In the genomic region with DNA sequence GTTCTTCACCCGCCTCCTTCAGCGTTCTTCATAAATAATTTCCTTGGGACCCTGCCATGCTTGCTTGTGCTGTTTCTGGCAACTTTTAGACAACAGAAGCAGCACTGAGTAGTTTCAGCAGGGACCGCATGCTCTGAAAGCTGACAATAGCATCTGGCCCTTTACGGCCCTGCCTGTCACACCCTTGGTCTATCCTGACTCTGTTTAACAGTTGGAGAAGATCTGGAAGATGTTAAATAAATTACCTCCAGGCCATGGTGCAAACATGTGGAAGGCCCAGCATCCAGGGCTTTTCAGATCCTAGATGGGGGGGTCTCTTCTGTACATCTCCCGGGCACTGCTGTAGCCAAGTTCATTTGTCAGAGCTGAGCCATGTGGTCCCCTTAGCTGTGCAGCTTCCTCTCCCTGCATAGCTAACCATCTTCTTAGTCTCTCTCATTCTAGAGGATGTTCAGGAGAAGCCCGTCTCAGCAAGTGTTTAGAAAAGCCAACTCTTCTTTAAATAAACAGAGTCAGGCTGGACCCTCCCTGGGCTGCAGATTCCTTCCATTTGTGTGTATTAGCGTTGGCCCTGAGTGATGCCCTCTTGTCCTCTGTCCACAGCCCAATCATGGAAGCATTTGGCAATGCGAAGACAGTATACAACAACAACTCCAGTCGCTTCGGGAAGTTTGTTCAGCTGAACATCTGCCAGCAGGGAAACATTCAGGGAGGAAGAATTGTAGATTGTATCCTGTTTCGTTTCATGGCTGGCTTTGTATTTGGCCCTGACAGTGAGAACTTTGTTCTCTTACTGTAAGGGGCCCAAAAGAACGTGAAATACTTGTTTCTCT, we compare ENCODE assay signal across 12 mouse cellular contexts.
DNase-seq lines count a peak whose midpoint lies in the region; ATAC-seq lines count a peak whose summit lies in the region.
"Had no signal": no experiment of that assay in that cellular context is flagged by ENCODE, and none has a peak within 500 bp of the region (broad histone marks: within the 10 kb centered on the region; RNA-seq: fewer than 3 reads in every experiment).

No protein-coding gene starts in this region.

- 55% methylated on average over 12 of the region's 12 CpGs for whole genome bisulfite sequencing in kidney, embryonic 15.5 days
- 64% methylated on average over 12 of the region's 12 CpGs for WGBS in neural tube, embryonic 15.5 days
- WGBS in hindbrain, embryonic 12.5 days: 66% methylated on average over 12 of the region's 12 CpGs

- peak; percentile 44; the same call in 1 of the 2 replicates for ATAC-seq in kidney, embryonic 15.5 days (replicated peaks; ENCODE audit: low FRiP score)
- ATAC-seq in neural tube, embryonic 15.5 days (ENCODE audit: low FRiP score): no peak
- ATAC-seq in hindbrain, embryonic 12.5 days (ENCODE audit: low FRiP score): no peak

- peaks cover 79% of the 10 kb centered on the region for H3K36me3 ChIP-seq in kidney, embryonic 15.5 days
- H3K36me3 ChIP-seq in neural tube, embryonic 15.5 days: no peaks in the 10 kb centered on the region
- H3K36me3 ChIP-seq in hindbrain, embryonic 12.5 days: no peaks in the 10 kb centered on the region; the same call in 1 of the 2 replicates
- H3K36me3 ChIP-seq: hindbrain, embryonic 15.5 days had no signal

- no peak overlapping the region; the same call in 1 of the 2 replicates for H3K27ac ChIP-seq in kidney, embryonic 15.5 days
- 0 out of 2 replicates have a peak overlapping the region, but pooled peaks have one; percentile 18 for H3K27ac ChIP-seq in neural tube, embryonic 15.5 days (replicated peaks)
- H3K27ac ChIP-seq in hindbrain, embryonic 12.5 days: no peak overlapping the region
- H3K27ac ChIP-seq: hindbrain, embryonic 15.5 days; limb, embryonic 12.5 days had no signal

- H3K4me2 ChIP-seq in kidney, embryonic 15.5 days: no peak overlapping the region
- no peak overlapping the region for H3K4me2 ChIP-seq in neural tube, embryonic 15.5 days
- no peak overlapping the region for H3K4me2 ChIP-seq in hindbrain, embryonic 12.5 days (replicated peaks)
- H3K4me2 ChIP-seq: hindbrain, embryonic 15.5 days; limb, embryonic 12.5 days; midbrain, embryonic 11.5 days had no signal

- no peaks in the 10 kb centered on the region for H3K27me3 ChIP-seq in kidney, embryonic 15.5 days
- no peaks in the 10 kb centered on the region for H3K27me3 ChIP-seq in neural tube, embryonic 15.5 days (replicated peaks)
- H3K27me3 ChIP-seq in hindbrain, embryonic 12.5 days: no peaks in the 10 kb centered on the region
- H3K27me3 ChIP-seq: hindbrain, embryonic 15.5 days; limb, embryonic 12.5 days had no signal

- H3K9me3 ChIP-seq in kidney, embryonic 15.5 days (replicated peaks): no peaks in the 10 kb centered on the region
- H3K9me3 ChIP-seq in neural tube, embryonic 15.5 days (replicated peaks): no peaks in the 10 kb centered on the region
- no peaks in the 10 kb centered on the region for H3K9me3 ChIP-seq in hindbrain, embryonic 12.5 days (replicated peaks)
- H3K9me3 ChIP-seq: hindbrain, embryonic 15.5 days; limb, embryonic 12.5 days had no signal

- DNase-seq in embryo, embryonic 10.5 days (ENCODE audit: low spot score): peak; percentile 24
- no peak for DNase-seq in embryo, embryonic 9.5 days (ENCODE audit: extremely low spot score)
- DNase-seq in kidney, adult 8-10 months: no peak
- DNase-seq in kidney, postnatal 14 days: peak; percentile 57
- no peak for DNase-seq in layer of hippocampus, adult 9-10 months (ENCODE audit: low spot score)
- DNase-seq: layer of hippocampus, adult 9-11 months had no signal

- no peak overlapping the region for H3K4me3 ChIP-seq in kidney, embryonic 15.5 days (replicated peaks)
- H3K4me3 ChIP-seq in neural tube, embryonic 15.5 days (replicated peaks): no peak overlapping the region
- H3K4me3 ChIP-seq in hindbrain, embryonic 12.5 days: no peak overlapping the region
- H3K4me3 ChIP-seq: hindbrain, embryonic 15.5 days; limb, embryonic 12.5 days had no signal

- H3K9ac ChIP-seq in kidney, embryonic 15.5 days: no peak overlapping the region
- no peak overlapping the region for H3K9ac ChIP-seq in neural tube, embryonic 15.5 days (replicated peaks)
- no peak overlapping the region for H3K9ac ChIP-seq in hindbrain, embryonic 12.5 days
- H3K9ac ChIP-seq: hindbrain, embryonic 15.5 days; limb, embryonic 12.5 days had no signal

- peaks cover 7% of the 10 kb centered on the region; the same call in 1 of the 2 replicates for H3K4me1 ChIP-seq in kidney, embryonic 15.5 days
- H3K4me1 ChIP-seq in neural tube, embryonic 15.5 days: peaks cover 5% of the 10 kb centered on the region; the same call in 1 of the 2 replicates
- no peaks in the 10 kb centered on the region for H3K4me1 ChIP-seq in hindbrain, embryonic 12.5 days
- H3K4me1 ChIP-seq: limb, embryonic 12.5 days had no signal

Comparison
In these comparisons a context has a peak if more than half of its experiments do, and no peak if none do; other contexts are left out.
1. DNase-seq: peak in embryo, embryonic 10.5 days (single experiment) and kidney, postnatal 14 days (single experiment); none in embryo, embryonic 9.5 days (single experiment), kidney, adult 8-10 months (0 of 2) and layer of hippocampus, adult 9-10 months (single experiment).